Mouse (Mus musculus): ENCODE data around the gene Dnaaf1.

GRCm38 (mm10) chr8:119604398-119604803 lies 29.4 kb downstream of the Dnaaf1 start:
- TF ChIP-seq CTCF (IDR thresholded peaks at IDR 0.05; ENCODE audit: control insufficient read depth, insufficient read depth, low read length) = no peak
- no peak for TF ChIP-seq POLR2A (IDR thresholded peaks at IDR 0.05; ENCODE audit: borderline replicate concordance, control insufficient read depth, low read depth, low read length)

All from bone marrow, adult 2 months (tissue).